Mouse (Mus musculus): Measurements from ENCODE around the gene Azin2. TPM values are rescaled to one million over a fixed set of nuclear protein-coding genes. Genes with fewer than 3 reads are reported as not detected.

Gene Azin2
- polyA plus RNA-seq, 1 experiment from 2014 or later = 7.4 TPM

- 0 out of 2 replicates have a peak overlapping the region, but pooled peaks have one; percentile 2 for H3K4me2 ChIP-seq (ENCODE audit: low read length)
- WGBS = 31% methylated on average over 11 of the region's 11 CpGs
Measured at GRCm38 (mm10) chr4:128957155-128957911, 4.9 kb downstream of the Azin2 start.

GRCm38 (mm10) chr4:128953851-128954250 is 8.4 kb downstream of the Azin2 start:
- no peak for ATAC-seq (ENCODE audit: insufficient number of reproducible peaks, insufficient read depth, low FRiP score, low read depth)
- Histone ChIP-seq H3K4me3 (ENCODE audit: control insufficient read depth in 1 of 2, insufficient read depth in 1 of 2, low read depth in 1 of 2, low read length in 2 of 2) (no peak overlapping the region), H3K9ac (ENCODE audit: low read length) (no peak overlapping the region), H3K27ac (replicated peaks in 1 of 2; ENCODE audit: control insufficient read depth in 1 of 2, insufficient read depth in 1 of 2, low read depth in 2 of 2, low read length in 2 of 2) (no peak overlapping the region), H3K4me2 (ENCODE audit: low read length) (no peak overlapping the region), H3K36me3 (ENCODE audit: control insufficient read depth, insufficient read depth, low read length) (no peaks in the 10 kb centered on the region), H3K27me3 (ENCODE audit: control insufficient read depth, insufficient read depth, low read length) (no peaks in the 10 kb centered on the region), H3K4me1 (ENCODE audit: control insufficient read depth in 2 of 2, insufficient read depth in 2 of 2, low read length in 2 of 2) (peaks cover 13 to 16% of the 10 kb centered on the region in 2 experiments), H3K9me3 (ENCODE audit: control insufficient read depth, low read length) (no peaks in the 10 kb centered on the region)
- WGBS = 74% methylated on average over 5 of the region's 5 CpGs

More at GRCm38 (mm10) chr4:128957155-128957911, 4.9 kb downstream of the Azin2 start:
- peak; percentile 37; the same call in 1 of the 2 replicates for ATAC-seq (ENCODE audit: insufficient number of reproducible peaks, insufficient read depth, low FRiP score, low read depth)
- H3K9me3 ChIP-seq (ENCODE audit: control insufficient read depth, low read length) = no peaks in the 10 kb centered on the region
- peaks cover 16 to 19% of the 10 kb centered on the region in 2 experiments for H3K4me1 ChIP-seq (ENCODE audit: control insufficient read depth in 2 of 2, insufficient read depth in 2 of 2, low read length in 2 of 2)
- H3K27me3 ChIP-seq (ENCODE audit: control insufficient read depth, insufficient read depth, low read length) = peaks cover 10% of the 10 kb centered on the region
- no peak overlapping the region for H3K4me3 ChIP-seq (ENCODE audit: control insufficient read depth in 1 of 2, insufficient read depth in 1 of 2, low read depth in 1 of 2, low read length in 2 of 2)
- peak overlapping the region; percentile 65 to 66 for H3K27ac ChIP-seq (replicated peaks in 1 of 2; ENCODE audit: control insufficient read depth in 1 of 2, insufficient read depth in 1 of 2, low read depth in 2 of 2, low read length in 2 of 2)
- no peak overlapping the region for H3K9ac ChIP-seq (ENCODE audit: low read length)
- no peaks in the 10 kb centered on the region for H3K36me3 ChIP-seq (ENCODE audit: control insufficient read depth, insufficient read depth, low read length)

GRCm38 (mm10) chr4:128950461-128950860 is 11.8 kb downstream of the Azin2 start:
- Histone ChIP-seq H3K36me3 (ENCODE audit: control insufficient read depth, insufficient read depth, low read length) (no peaks in the 10 kb centered on the region), H3K9me3 (ENCODE audit: control insufficient read depth, low read length) (no peaks in the 10 kb centered on the region), H3K4me1 (ENCODE audit: control insufficient read depth in 2 of 2, insufficient read depth in 2 of 2, low read length in 2 of 2) (peaks cover 0 to 3% of the 10 kb centered on the region in 2 experiments; a peak in 2 of 4 replicates), H3K4me3 (ENCODE audit: control insufficient read depth in 1 of 2, insufficient read depth in 1 of 2, low read depth in 1 of 2, low read length in 2 of 2) (no peak overlapping the region), H3K9ac (ENCODE audit: low read length) (no peak overlapping the region), H3K27me3 (ENCODE audit: control insufficient read depth, insufficient read depth, low read length) (no peaks in the 10 kb centered on the region), H3K4me2 (ENCODE audit: low read length) (no peak overlapping the region), H3K27ac (replicated peaks in 1 of 2; ENCODE audit: control insufficient read depth in 1 of 2, insufficient read depth in 1 of 2, low read depth in 2 of 2, low read length in 2 of 2) (no peak overlapping the region)
- 82% methylated on average over 5 of the region's 5 CpGs for WGBS
- ATAC-seq (ENCODE audit: insufficient number of reproducible peaks, insufficient read depth, low FRiP score, low read depth) = no peak

- no peak overlapping the region for H3K4me3 ChIP-seq (ENCODE audit: control insufficient read depth in 1 of 2, insufficient read depth in 1 of 2, low read depth in 1 of 2, low read length in 2 of 2)
- H3K9me3 ChIP-seq (ENCODE audit: control insufficient read depth, low read length) = no peaks in the 10 kb centered on the region
- no peaks in the 10 kb centered on the region for H3K36me3 ChIP-seq (ENCODE audit: control insufficient read depth, insufficient read depth, low read length)
- H3K27ac ChIP-seq (replicated peaks in 1 of 2; ENCODE audit: control insufficient read depth in 1 of 2, insufficient read depth in 1 of 2, low read depth in 2 of 2, low read length in 2 of 2) = no peak overlapping the region
- ATAC-seq (ENCODE audit: insufficient number of reproducible peaks, insufficient read depth, low FRiP score, low read depth) = no peak
- H3K4me2 ChIP-seq (ENCODE audit: low read length) = no peak overlapping the region
- 33% methylated on average over 15 of the region's 15 CpGs for WGBS
- peaks cover 0 to 3% of the 10 kb centered on the region in 2 experiments; a peak in 2 of 4 replicates for H3K4me1 ChIP-seq (ENCODE audit: control insufficient read depth in 2 of 2, insufficient read depth in 2 of 2, low read length in 2 of 2)
- no peaks in the 10 kb centered on the region for H3K27me3 ChIP-seq (ENCODE audit: control insufficient read depth, insufficient read depth, low read length)
- H3K9ac ChIP-seq (ENCODE audit: low read length) = no peak overlapping the region
Measured at GRCm38 (mm10) chr4:128949470-128950005, 12.7 kb downstream of the Azin2 start.

- peaks cover 0 to 3% of the 10 kb centered on the region in 2 experiments; a peak in 2 of 4 replicates for H3K4me1 ChIP-seq (ENCODE audit: control insufficient read depth in 2 of 2, insufficient read depth in 2 of 2, low read length in 2 of 2)
- no peak overlapping the region for H3K4me3 ChIP-seq (ENCODE audit: control insufficient read depth in 1 of 2, insufficient read depth in 1 of 2, low read depth in 1 of 2, low read length in 2 of 2)
- no peak overlapping the region for H3K27ac ChIP-seq (replicated peaks in 1 of 2; ENCODE audit: control insufficient read depth in 1 of 2, insufficient read depth in 1 of 2, low read depth in 2 of 2, low read length in 2 of 2)
- no peaks in the 10 kb centered on the region for H3K9me3 ChIP-seq (ENCODE audit: control insufficient read depth, low read length)
- no peak overlapping the region for H3K4me2 ChIP-seq (ENCODE audit: low read length)
- WGBS = 30% methylated on average over 6 of the region's 6 CpGs
- no peaks in the 10 kb centered on the region for H3K36me3 ChIP-seq (ENCODE audit: control insufficient read depth, insufficient read depth, low read length)
- H3K27me3 ChIP-seq (ENCODE audit: control insufficient read depth, insufficient read depth, low read length) = no peaks in the 10 kb centered on the region
- no peak overlapping the region for H3K9ac ChIP-seq (ENCODE audit: low read length)
- ATAC-seq (ENCODE audit: insufficient number of reproducible peaks, insufficient read depth, low FRiP score, low read depth) = no peak
Measured at GRCm38 (mm10) chr4:128948137-128948674, 14.0 kb downstream of the Azin2 start.

GRCm38 (mm10) chr4:128947326-128947933 is 14.8 kb downstream of the Azin2 start:
- no peaks in the 10 kb centered on the region for H3K27me3 ChIP-seq (ENCODE audit: control insufficient read depth, insufficient read depth, low read length)
- peaks cover 1% of the 10 kb centered on the region; the same call in 1 of the 2 replicates for H3K9me3 ChIP-seq (ENCODE audit: control insufficient read depth, low read length)
- H3K36me3 ChIP-seq (ENCODE audit: control insufficient read depth, insufficient read depth, low read length) = no peaks in the 10 kb centered on the region
- H3K9ac ChIP-seq (ENCODE audit: low read length) = no peak overlapping the region
- H3K4me3 ChIP-seq (ENCODE audit: control insufficient read depth in 1 of 2, insufficient read depth in 1 of 2, low read depth in 1 of 2, low read length in 2 of 2) = no peak overlapping the region
- ATAC-seq (ENCODE audit: insufficient number of reproducible peaks, insufficient read depth, low FRiP score, low read depth) = no peak
- H3K4me2 ChIP-seq (ENCODE audit: low read length) = peak overlapping the region; percentile 16; the same call in 1 of the 2 replicates
- H3K4me1 ChIP-seq (ENCODE audit: control insufficient read depth in 2 of 2, insufficient read depth in 2 of 2, low read length in 2 of 2) = peaks cover 0 to 3% of the 10 kb centered on the region in 2 experiments; a peak in 2 of 4 replicates
- 16% methylated on average over 18 of the region's 18 CpGs for WGBS
- H3K27ac ChIP-seq (replicated peaks in 1 of 2; ENCODE audit: control insufficient read depth in 1 of 2, insufficient read depth in 1 of 2, low read depth in 2 of 2, low read length in 2 of 2) = no peak overlapping the region

GRCm38 (mm10) chr4:128946736-128947135 is 15.5 kb downstream of the Azin2 start:
- Histone ChIP-seq H3K27ac (replicated peaks in 1 of 2; ENCODE audit: control insufficient read depth in 1 of 2, insufficient read depth in 1 of 2, low read depth in 2 of 2, low read length in 2 of 2) (no peak overlapping the region), H3K9ac (ENCODE audit: low read length) (no peak overlapping the region), H3K27me3 (ENCODE audit: control insufficient read depth, insufficient read depth, low read length) (no peaks in the 10 kb centered on the region), H3K4me1 (ENCODE audit: control insufficient read depth in 2 of 2, insufficient read depth in 2 of 2, low read length in 2 of 2) (peaks cover 0 to 3% of the 10 kb centered on the region in 2 experiments; a peak in 2 of 4 replicates), H3K4me2 (ENCODE audit: low read length) (no peak overlapping the region), H3K9me3 (ENCODE audit: control insufficient read depth, low read length) (peaks cover 5% of the 10 kb centered on the region; the same call in 1 of the 2 replicates), H3K36me3 (ENCODE audit: control insufficient read depth, insufficient read depth, low read length) (no peaks in the 10 kb centered on the region), H3K4me3 (ENCODE audit: control insufficient read depth in 1 of 2, insufficient read depth in 1 of 2, low read depth in 1 of 2, low read length in 2 of 2) (no peak overlapping the region)
- WGBS = 78% methylated on average over 9 of the region's 9 CpGs
- ATAC-seq (ENCODE audit: insufficient number of reproducible peaks, insufficient read depth, low FRiP score, low read depth) = no peak
